Mouse (Mus musculus) neutrophil, adult 5-6 weeks (primary cell): ENCODE measurements around the gene Arid2. TPM values are rescaled to one million over a fixed set of nuclear protein-coding genes. Genes with fewer than 3 reads are reported as not detected.
"Not testable (repeated sequence)": the region's sequence is repeated elsewhere in the genome, so short reads cannot be mapped to it uniquely, and the experiment has no call there.

Experiments used
- ATAC-seq: fragments of 151-379, 151-347 bp; 2 replicates; pipeline ENCODE4 v1.8.0; 2017; ENCODE audit warnings: mild to moderate bottlenecking, moderate TSS enrichment; ENCODE audit not compliant: insufficient number of reproducible peaks, poor library complexity, low FRiP score, severe bottlenecking; ENCODE audit errors: extremely low read depth
- total RNA-seq: library from RNA; stranded (forward); fragments of 200-1000 nt; gene quantifications from 2 replicates; pipeline ENCODE4 v1.2.3, GENCODE M21; 2017

Arid2 gene
- 43.1 and 54.1 TPM in 2 replicates for total RNA-seq

- ATAC-seq: no peak
Measured at GRCm38 (mm10) chr15:96287369-96287975, at the start of gene Arid2. Arid2 (plus strand) TSS chr15:96287518.

DNA sequence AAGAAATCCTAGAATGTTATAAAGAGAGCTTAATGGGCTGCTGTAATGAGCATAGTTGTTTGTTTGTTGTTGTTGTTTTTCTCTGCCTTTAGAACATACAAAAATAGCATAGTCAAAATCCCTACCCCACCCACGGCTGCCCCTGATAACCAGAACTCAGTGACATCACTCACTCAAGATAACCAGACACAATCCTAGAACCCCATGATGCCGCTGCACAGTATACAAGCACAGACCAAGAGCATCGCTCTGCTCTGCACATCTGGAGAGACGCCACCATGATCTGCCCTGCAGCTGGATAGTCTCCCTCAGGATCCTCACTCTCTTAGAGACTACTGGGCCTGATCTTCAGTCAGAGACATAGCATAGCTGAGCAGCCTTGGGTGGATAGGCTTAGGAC is 49.2 kb upstream of the Arid2 start:
- no peak for ATAC-seq

DNA sequence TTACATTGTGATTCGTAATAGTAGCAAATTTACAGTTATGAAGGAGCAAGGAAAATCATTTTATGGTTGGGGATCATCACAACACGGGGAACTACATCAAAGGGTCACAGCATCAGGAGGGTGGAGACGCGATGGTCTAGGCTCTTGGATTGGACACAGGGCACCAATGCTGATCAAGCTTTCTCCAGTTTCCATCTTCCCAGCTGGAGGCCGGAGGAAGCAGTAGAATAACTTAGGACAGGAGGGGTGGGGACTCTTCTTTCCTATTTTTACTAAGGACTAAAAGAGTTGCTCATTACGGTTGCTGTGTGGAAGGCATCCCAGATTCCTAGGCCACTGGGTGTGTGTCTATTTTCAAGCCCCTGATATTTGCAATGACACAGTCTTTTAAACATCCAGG is 43.1 kb upstream of the Arid2 start:
- ATAC-seq: no peak

DNA sequence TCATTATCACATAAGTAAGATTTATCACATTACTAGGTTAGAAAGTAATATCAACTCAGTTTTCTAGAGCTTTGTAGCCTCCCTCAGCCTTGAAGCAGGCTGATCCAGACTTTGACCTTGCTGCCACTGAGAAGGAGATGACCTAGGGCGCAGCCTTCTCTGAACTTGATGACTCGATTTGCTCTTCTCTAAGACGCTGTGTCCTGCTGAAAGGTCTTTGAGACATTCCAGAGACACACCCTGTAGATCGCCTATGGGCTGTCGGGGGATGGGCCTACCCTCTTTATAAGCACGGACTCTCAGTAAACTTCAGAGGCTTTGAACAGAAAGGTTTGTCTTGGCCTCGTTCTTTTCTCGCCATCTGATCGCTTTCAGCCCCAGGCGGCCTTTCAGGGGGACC is 42.6 kb upstream of the Arid2 start:
- ATAC-seq: not testable (repeated sequence)

DNA sequence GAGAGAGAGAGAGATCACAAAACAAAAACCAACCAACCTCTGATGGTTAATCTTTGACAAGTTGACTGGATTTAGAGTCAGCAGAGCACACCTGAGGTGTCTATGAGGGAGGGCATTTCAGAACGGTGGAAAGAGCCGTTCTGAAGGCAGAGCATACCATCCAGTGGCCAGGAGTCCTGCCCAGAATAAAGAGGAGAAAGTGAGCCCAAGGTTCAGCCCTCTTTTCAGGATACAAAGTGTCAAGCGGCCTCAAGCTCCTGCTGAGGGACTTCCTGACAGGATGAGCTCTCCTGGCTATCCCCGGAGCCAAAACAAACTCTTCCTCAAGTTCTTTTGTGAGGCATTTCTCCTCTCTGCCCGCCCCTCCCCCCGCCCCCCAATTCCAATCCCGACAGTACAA is 33.5 kb upstream of the Arid2 start:
- no peak for ATAC-seq

DNA sequence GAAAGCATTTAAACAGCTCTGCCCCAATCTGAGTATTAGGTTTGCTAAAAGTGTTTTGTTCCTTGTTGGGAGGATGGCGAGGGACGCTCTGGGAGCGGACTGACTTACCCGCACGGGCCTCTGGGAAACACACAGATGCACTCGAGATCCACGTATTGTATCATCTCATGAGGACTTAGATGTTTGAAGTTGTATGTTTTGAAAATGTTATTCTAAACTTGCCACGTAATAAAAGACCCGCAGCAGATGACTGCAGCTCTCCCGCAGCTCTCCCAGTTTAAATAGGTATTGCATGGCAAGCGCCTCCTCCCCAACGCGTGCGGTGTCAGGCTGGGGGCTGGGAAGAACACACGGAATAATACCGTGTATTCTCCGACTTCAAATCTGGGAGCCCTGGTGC is 33.0 kb upstream of the Arid2 start:
- ATAC-seq: no peak

DNA sequence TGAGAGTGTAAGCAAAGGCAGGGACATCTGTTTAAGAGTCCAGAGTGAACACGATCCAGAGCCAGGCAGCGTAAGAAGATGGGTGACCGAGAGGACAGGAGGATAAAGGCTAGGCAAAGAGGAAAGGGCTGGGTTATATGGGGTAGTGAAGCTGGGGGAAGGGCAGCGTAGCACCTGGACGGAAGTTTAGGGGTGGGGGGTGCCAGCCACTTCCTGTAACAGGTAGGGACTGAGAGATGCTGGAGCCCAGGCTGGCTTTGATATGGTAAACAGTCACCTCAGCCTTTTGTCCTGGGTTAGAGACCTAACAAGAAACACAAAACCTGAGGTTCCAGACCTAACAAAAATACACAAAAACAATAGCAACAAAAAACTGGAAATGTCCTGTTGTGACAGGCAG is 29.5 kb upstream of the Arid2 start:
- ATAC-seq: no peak

DNA sequence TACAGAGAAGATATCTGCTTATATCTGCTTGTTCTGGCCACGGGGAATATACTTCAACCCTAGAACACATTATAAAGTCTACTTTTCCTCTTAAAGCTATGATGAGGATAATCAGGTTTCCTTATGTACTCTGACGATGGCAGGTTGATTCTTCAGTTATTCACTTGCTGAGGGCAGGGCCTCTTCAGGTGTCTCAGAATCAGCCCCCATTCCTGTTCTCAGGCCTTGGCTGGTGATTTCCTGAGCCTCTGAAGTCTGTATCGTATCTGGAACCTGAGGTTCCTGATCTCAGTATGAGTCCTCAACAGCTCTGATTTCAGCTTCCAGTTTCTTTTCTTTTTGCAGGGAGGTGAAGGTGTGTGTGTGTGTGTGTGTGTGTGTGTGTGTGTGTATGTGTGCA is 22.7 kb upstream of the Arid2 start:
- no peak for ATAC-seq

- no peak for ATAC-seq
Measured at GRCm38 (mm10) chr15:96267933-96268332, 19.4 kb upstream of the Arid2 start.

- ATAC-seq: no peak
Measured at GRCm38 (mm10) chr15:96268610-96269009, 18.7 kb upstream of the Arid2 start.

DNA sequence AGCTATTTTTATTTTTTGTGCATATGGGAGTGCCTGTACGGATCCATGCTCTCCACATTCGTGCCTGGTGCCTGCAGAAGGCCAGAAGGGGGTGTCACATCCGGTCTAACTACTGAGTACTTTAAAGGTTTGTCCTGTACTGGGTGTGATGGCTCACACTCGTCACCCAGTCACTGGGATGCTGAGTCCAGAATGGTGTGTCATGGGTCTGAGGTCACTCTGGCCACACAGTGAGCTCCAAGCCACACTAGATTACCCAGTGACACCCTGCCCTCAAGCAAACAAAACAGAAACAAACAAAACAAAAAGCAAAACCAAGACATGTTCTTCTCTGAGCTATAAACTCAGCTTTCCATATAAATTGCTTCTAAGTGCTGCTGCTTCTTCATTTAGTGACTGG is 17.9 kb upstream of the Arid2 start:
- ATAC-seq: no peak

- ATAC-seq: no peak
Measured at GRCm38 (mm10) chr15:96270272-96270880, 16.9 kb upstream of the Arid2 start.

- no peak for ATAC-seq
Measured at GRCm38 (mm10) chr15:96272356-96272755, 15.0 kb upstream of the Arid2 start.

- ATAC-seq: no peak
Measured at GRCm38 (mm10) chr15:96274341-96274740, 13.0 kb upstream of the Arid2 start.

- no peak for ATAC-seq
Measured at GRCm38 (mm10) chr15:96275198-96275597, 12.1 kb upstream of the Arid2 start.

DNA sequence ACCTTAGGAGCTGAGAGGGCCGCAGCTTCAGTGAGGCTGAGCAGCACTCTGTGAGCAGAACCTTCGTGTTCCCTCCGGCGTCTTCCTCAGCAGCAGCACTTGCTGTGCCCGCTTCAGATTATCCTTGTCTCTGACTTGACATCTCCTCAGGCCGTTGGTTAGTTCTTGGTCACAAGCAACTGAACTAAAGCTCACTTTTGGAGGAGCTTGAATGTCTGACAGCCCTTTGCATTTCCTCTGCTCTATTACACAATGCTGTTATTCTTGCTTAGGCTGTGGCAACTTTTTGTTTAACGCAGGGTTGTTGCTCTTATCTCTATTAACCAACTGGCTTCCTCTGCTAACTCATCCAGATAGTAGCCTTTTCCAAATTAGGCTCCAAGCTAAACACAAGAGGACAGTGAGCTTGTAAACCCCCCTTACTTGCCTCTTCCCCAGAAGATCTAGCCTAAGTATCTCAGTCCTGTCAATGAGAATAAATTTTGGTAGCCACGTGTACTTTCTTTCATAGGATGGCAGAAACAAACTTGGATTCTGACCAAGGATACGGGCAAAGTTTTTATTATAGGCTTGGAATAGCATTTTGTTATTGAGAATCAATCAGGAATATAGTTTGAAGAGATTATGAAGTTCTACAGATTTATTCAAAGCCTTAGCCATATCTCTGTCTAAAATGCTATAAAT is 11.4 kb upstream of the Arid2 start:
- ATAC-seq: no peak

DNA sequence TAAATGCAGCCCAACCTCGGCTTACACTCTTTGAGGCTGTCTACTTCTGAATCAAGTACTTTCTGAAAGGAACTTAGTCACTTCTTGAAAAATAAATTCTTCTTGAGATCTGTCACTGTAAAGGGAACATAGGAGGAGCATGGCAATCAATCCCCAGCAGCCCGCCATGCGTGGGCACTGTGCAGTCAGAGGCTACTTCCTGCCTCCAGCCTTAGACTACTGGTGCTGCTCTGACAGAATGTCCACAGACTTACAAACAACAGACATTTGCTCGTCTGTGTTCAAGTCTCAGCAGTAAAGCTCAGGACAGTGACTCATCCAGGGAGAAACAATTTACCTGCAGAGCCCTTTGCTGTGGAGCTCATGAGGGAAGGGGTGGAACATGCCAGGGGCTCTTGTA is 10.3 kb upstream of the Arid2 start:
- ATAC-seq: 0 out of 2 replicates have a peak, but pooled peaks have one; percentile 33

GRCm38 (mm10) chr15:96281236-96281635 is 6.1 kb upstream of the Arid2 start:
- no peak for ATAC-seq

GRCm38 (mm10) chr15:96283141-96283540 is 4.2 kb upstream of the Arid2 start:
- no peak for ATAC-seq

DNA sequence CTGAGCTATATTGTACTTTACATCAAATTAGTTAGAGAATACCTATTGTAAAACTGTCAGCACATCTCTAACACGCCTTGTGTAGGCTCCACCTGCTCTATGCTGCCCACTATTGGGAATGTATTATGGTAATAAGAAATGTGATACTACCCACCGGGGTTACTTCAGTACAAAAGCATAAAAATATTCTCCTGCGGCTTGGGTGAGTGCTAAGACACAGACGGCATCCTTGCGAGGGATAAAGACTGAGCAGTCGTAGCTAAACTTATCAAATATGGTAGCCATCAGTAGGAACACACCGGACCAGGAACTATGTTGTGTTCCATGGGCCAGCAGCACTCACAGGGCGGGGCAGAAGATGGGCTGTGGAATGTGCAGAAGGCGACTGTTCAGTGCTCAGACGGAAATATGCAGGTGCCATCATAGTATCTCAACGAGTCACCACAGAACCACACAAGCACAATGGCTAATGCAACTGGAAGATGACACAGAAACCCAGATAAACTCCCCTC is 3.3 kb upstream of the Arid2 start:
- peak; percentile 2; the same call in 1 of the 2 replicates for ATAC-seq
